Mouse (Mus musculus): ENCODE measurements around the gene Sox1. TPM values are rescaled to one million over a fixed set of nuclear protein-coding genes. Genes with fewer than 3 reads are reported as not detected.
A peak's percentile ranks its signal among the peaks of the same experiment; 100 is the strongest.

The Sox1 gene
- polyA plus RNA-seq, 1 experiment from 2014 or later: not detected

DNA sequence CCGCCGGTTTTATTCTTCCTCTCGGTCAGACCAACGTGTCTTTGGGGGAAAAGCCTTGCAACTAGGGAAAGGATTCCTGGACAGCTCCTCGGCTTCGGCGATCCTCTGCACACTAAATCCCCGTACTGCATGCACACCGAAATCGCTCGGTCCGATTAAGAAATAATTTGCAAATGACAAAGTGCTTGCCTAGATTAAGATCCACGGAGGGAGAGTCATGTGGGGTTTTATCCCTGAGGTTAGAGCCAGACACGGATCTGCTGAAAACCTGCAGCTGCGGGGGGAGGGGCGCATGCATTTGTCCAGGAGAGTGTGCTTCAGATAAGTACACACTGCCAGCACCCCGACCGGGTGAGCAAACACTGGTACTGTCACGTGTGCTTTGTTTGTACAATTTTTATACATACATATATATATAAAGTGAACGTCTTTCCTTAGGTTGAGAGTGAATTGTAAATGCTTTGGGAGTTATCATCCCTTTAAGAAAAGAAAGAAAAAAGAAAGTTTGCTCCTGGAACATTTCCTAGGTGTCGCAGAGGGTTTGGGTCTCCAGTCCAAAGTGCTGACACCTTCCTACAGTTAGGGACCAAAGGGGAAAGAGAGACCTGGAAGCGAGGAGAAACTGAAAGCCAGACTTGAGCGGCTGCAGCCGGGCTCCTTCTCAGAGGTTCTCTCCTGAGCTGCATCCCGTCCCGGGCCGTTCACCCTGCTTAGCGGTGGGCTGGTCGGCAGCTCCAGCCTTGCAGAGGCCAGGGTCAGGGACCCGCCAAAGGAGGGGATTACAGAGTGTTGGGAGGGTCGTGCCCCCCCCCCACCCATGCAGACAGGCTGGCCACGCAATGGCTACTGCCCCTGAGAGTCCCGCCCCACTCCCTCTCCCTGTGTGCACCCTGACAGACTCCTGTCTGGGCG, 10.9 kb upstream of the Sox1 start:
- under 1% methylated on average over 34 of the region's 34 CpGs for WGBS
- Histone ChIP-seq H3K4me1 (peaks cover 27% of the 10 kb centered on the region), H3K27ac (no peak overlapping the region), H3K36me3 (no peaks in the 10 kb centered on the region), H3K27me3 (peaks cover 100% of the 10 kb centered on the region), H3K9me3 (no peaks in the 10 kb centered on the region), H3K4me3 (peak overlapping the region; percentile 26), H3K4me2 (peak overlapping the region; percentile 45), H3K9ac (no peak overlapping the region)
- ATAC-seq (ENCODE audit: insufficient number of reproducible peaks, low FRiP score, low TSS enrichment, low read depth): 0 out of 2 replicates have a peak, but pooled peaks have one; percentile 16

DNA sequence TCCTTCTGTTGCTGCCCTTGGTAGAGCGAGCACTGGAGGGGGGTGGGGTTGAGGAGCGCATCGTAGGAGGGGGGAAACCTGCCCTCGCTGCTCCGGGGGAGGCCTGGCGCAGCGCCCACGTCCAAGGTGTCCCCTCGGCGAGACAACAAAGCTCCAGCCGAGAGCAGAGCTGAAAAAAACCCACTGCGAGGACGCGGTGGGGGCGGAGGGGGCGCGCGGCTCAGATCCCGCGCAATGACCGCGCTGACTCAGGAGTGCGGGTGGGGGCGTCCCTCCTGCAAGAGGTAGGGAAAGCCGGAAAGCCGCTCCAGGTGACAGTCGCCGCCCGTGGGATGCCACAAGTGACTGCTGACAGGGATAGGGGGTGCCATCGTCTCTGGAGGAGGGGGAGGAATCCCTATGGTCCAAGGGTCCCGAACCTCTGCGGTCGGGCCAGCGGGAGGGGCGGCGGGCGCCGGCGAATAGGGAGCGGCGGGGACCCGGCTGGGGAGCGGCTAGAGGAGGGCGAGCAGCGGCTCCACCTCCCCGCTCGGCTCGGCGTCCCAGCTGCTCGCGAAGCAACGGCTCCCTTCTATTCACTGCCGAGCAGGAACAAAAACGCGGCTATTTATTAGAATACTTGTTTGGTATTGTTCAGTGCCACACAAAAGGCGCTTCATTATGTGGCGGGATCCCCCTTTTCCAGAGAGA, 10.0 kb upstream of the Sox1 start:
- ATAC-seq (ENCODE audit: insufficient number of reproducible peaks, low FRiP score, low TSS enrichment, low read depth): 0 out of 2 replicates have a peak, but pooled peaks have one; percentile 26
- Histone ChIP-seq H3K4me3 (peak overlapping the region; percentile 26), H3K36me3 (no peaks in the 10 kb centered on the region), H3K27me3 (peaks cover 96% of the 10 kb centered on the region), H3K9ac (no peak overlapping the region), H3K27ac (no peak overlapping the region), H3K4me2 (peak overlapping the region; percentile 45), H3K9me3 (no peaks in the 10 kb centered on the region), H3K4me1 (peaks cover 27% of the 10 kb centered on the region)
- WGBS: under 1% methylated on average over 56 of the region's 57 CpGs

DNA sequence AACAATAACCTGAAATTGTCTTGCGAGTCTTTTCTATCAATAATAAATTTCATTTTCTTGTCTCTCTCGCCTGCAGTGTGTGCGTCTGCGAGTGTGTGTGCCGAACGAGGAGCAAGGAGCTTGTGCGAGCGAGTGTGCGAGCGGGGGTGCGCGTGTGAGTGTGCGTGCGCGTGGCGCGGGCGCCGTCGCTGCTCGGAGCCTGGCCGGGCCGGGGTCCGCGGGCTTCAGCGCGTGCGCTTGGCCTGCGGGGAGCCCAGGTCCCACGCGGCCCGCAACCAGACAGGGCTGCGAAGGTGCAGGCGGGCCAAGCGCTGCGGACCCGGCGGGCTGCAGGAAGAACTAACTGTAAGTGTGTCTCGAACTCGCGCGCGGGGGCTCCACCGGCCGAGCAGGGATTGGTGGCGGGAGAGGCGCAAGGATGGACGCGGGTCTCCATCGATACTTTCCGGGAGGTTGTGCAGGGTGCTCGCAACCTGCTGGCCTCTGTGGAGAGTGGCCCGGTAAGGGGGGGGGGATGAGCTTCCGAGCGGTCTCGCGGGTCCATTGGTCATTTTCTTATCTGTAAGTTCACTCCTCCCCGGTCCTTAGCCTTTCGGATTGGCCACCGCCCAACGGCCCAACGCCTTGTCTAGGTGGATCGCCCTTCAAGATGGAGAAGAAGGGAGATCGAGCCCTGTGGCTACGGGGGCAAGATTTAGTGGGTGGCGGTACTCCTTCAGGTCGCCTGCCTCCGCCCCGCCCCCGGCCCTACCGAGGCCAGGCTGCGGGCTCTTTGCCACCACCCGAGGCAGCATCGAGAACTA, 9.2 kb upstream of the Sox1 start:
- no peak for ATAC-seq (ENCODE audit: insufficient number of reproducible peaks, low FRiP score, low TSS enrichment, low read depth)
- under 1% methylated on average over 74 of the region's 74 CpGs for WGBS
- Histone ChIP-seq H3K4me1 (peaks cover 27% of the 10 kb centered on the region), H3K4me2 (peak overlapping the region; percentile 45), H3K9ac (no peak overlapping the region), H3K27ac (no peak overlapping the region), H3K27me3 (peaks cover 96% of the 10 kb centered on the region), H3K36me3 (no peaks in the 10 kb centered on the region), H3K9me3 (no peaks in the 10 kb centered on the region), H3K4me3 (peak overlapping the region; percentile 26)

DNA sequence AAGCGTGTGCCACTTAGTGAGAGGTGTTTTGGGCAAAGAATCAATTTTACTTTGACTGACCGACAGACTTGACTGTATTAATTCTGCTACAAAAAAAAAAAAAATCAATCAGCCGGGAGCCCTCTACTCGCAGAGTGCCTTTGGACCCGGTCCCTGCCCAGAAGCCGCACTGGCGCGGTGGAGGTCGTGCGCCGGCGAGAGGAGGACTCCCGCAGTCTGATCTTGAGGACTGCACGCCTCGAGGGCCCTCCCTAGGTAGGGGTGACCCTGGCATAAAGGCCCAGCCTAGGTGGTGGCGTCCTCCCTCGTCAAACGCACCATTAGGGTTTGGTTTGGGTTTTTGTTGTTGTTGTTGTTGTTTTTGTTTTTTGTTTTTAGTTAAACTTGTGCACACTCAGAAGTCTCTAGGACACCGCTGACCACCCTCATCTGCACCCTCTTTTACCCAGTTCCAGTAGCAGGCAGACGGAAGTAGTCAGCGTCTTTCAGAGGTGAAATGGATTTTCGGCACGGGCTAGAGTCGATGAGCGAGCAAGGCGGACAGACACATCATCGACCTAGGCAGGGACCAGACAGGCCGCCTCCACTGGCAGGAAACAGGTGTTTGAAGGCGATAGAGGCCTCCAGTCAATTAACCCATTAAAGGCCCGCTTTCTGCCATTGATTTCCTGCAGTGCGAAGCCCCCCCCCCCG, 8.4 kb upstream of the Sox1 start:
- Histone ChIP-seq H3K27ac (no peak overlapping the region), H3K9me3 (no peaks in the 10 kb centered on the region), H3K9ac (no peak overlapping the region), H3K4me1 (peaks cover 31% of the 10 kb centered on the region), H3K36me3 (no peaks in the 10 kb centered on the region), H3K4me3 (no peak overlapping the region), H3K4me2 (no peak overlapping the region), H3K27me3 (peaks cover 96% of the 10 kb centered on the region)
- 2% methylated on average over 32 of the region's 32 CpGs for WGBS
- no peak for ATAC-seq (ENCODE audit: insufficient number of reproducible peaks, low FRiP score, low TSS enrichment, low read depth)

DNA sequence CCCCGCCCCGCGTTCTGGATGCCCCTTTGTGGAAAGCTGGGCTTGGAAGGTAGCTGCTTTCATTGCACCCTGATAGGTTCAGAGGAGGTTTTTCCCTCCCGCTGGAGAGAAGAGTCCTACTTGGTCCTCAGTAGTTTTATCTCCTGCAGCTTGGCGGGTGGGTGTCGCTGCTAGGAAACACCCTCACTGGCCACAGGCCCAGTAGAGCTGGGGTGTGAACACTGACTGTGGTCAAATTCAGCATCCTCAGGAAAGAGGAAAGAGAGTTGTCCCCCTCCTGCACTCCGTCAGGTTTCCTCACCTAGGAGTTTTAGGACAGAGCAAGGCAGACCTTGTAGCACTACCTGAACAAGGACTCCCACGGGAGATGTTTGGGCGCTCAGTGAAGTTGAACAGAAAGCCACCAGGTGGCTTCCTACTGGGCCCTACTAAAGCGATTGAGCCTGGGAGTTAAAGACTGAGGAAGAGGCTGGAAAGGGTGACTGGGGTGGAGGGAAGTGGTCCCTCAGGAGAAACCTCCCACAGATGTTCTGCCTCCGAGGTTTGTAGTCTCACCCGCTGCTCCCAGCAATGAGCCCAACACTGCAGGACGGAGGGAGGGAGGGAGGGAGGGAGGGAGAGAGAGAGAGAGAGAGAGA, 7.8 kb upstream of the Sox1 start:
- Histone ChIP-seq H3K4me3 (no peak overlapping the region), H3K36me3 (no peaks in the 10 kb centered on the region), H3K27ac (no peak overlapping the region), H3K27me3 (peaks cover 96% of the 10 kb centered on the region), H3K4me1 (peaks cover 32% of the 10 kb centered on the region), H3K9ac (no peak overlapping the region), H3K9me3 (no peaks in the 10 kb centered on the region), H3K4me2 (no peak overlapping the region)
- no peak for ATAC-seq (ENCODE audit: insufficient number of reproducible peaks, low FRiP score, low TSS enrichment, low read depth)
- 2% methylated on average over 12 of the region's 13 CpGs for WGBS

DNA sequence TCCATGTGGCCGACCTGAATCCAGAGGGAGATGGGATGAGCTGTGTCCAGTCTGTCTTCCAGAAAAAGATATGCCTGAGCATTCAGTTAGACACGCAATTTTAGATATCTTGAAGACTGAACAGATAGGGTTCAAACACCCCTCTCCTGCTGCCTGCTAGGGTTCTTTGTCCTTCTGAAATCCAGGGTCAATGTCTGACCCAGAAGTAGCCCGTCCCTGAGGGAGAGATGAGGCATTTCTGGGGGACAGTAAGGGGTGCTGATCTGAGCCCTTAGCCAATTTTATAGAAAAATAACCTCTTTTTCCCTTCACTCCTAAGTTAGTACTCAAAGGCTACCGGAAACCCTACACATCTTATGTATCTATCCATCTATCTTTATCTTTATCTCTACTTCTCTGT, 7.2 kb upstream of the Sox1 start:
- no peak overlapping the region for H3K4me2 ChIP-seq
- 4% methylated on average over 4 of the region's 4 CpGs for WGBS
- H3K27ac ChIP-seq: no peak overlapping the region
- peaks cover 96% of the 10 kb centered on the region for H3K27me3 ChIP-seq
- H3K36me3 ChIP-seq: no peaks in the 10 kb centered on the region
- no peak overlapping the region for H3K9ac ChIP-seq
- H3K4me1 ChIP-seq: peaks cover 32% of the 10 kb centered on the region
- H3K4me3 ChIP-seq: no peak overlapping the region
- no peak for ATAC-seq (ENCODE audit: insufficient number of reproducible peaks, low FRiP score, low TSS enrichment, low read depth)
- no peaks in the 10 kb centered on the region for H3K9me3 ChIP-seq

DNA sequence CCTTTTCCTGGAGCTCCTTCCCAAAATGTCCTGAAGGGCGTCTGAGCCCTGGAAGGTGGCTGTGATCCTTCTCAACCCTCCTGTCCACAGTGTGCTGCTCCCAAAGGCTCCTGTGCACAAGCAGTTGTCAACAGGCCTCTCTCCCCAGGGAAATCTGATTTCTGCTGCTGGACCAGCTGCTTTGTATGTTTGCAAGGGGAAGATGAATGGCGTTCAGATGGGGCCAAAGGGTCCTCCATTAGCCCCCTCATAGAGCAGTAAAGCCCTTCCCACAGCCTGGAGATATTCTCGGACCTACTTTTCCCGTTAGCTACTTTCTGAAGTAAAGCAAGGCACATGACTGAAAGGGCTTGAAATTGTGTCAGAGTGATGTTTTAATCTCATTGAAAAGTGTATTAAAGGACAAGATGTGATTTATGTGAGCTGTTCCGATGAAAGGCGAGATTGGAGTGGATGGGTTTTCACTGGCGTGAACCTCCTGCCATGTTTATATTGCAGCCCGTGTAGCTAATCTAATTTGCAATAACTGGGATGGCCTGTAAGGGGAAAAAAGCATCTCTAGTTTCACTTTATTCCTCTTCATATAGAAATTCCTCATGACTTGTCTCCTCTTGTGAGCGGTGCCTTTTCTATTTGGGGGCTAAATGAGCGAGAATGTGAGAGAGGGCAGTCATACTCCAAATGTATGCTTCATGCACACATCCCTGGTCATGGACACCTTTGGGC, 6.5 kb upstream of the Sox1 start:
- Histone ChIP-seq H3K9me3 (no peaks in the 10 kb centered on the region), H3K27ac (no peak overlapping the region), H3K4me3 (no peak overlapping the region), H3K4me2 (no peak overlapping the region), H3K4me1 (peaks cover 32% of the 10 kb centered on the region), H3K36me3 (no peaks in the 10 kb centered on the region), H3K27me3 (peaks cover 96% of the 10 kb centered on the region), H3K9ac (no peak overlapping the region)
- 5% methylated on average over 10 of the region's 10 CpGs for WGBS
- ATAC-seq (ENCODE audit: insufficient number of reproducible peaks, low FRiP score, low TSS enrichment, low read depth): no peak

DNA sequence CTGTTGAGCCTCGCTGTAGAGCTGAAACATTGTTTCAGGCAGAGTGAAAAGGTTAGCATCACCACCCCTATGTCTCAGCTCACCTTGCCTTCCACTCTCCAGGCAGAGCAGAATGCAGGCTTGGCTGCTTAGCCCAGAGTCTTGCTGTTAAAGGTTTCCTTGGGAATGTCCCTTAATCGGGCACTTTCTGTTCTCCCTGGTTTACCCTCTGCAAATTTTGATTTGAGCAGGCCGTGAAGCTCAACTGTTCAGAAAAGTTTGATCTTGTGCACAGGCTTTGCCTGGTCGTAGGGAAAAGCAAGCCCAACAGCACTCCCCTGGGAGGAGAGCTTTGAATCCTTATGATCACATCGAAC, 6.0 kb upstream of the Sox1 start:
- H3K9ac ChIP-seq: no peak overlapping the region
- H3K4me3 ChIP-seq: no peak overlapping the region
- peaks cover 95% of the 10 kb centered on the region for H3K27me3 ChIP-seq
- H3K36me3 ChIP-seq: no peaks in the 10 kb centered on the region
- 5% methylated on average over 5 of the region's 5 CpGs for WGBS
- no peak overlapping the region for H3K4me2 ChIP-seq
- H3K9me3 ChIP-seq: no peaks in the 10 kb centered on the region
- no peak for ATAC-seq (ENCODE audit: insufficient number of reproducible peaks, low FRiP score, low TSS enrichment, low read depth)
- peaks cover 30% of the 10 kb centered on the region for H3K4me1 ChIP-seq
- no peak overlapping the region for H3K27ac ChIP-seq

DNA sequence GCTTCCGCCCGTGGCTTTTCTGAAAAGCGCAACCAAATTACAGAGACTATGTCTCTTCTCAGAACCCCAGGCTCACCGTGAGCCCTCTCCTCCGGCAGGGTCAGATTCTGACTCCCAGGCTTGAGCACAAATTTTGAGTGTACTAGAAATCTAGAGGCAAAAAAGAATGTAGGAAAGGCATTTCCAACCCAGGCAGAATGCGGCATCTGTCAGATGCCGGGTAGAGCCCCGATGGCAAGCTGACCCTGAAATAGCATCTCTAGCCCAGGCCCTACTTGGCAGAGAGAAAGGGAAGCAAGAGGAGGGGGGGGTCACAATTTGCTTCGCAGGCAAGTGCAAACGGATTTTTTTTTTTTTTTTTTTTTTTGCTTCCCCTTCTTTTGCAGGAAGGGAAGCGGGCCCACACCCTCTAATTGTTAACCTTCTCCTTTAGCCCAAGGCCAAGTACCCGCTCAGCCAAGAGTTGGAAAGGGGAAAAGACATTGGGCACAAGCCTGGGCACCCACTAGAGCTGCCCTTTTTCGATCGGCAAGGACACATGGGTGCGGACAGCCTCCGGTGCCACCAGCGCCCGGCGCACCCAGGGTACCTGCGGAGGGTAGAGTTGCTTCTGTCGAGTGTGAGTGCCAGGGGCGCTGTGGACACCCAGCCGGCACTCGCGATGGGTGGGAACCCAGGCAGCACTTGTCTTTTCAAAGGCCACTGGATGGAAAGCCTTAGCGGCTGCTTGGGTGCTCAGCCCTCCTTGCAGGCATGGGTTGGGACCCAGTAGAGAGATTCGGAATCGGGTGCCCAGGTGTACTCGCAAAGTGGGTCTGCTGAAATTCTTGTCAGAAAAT, 5.1 kb upstream of the Sox1 start:
- no peak overlapping the region for H3K9ac ChIP-seq
- no peak overlapping the region for H3K4me3 ChIP-seq
- 2% methylated on average over 29 of the region's 29 CpGs for WGBS
- ATAC-seq (ENCODE audit: insufficient number of reproducible peaks, low FRiP score, low TSS enrichment, low read depth): no peak
- H3K9me3 ChIP-seq: no peaks in the 10 kb centered on the region
- H3K27me3 ChIP-seq: peaks cover 95% of the 10 kb centered on the region
- no peaks in the 10 kb centered on the region for H3K36me3 ChIP-seq
- peaks cover 25% of the 10 kb centered on the region for H3K4me1 ChIP-seq
- H3K4me2 ChIP-seq: no peak overlapping the region
- H3K27ac ChIP-seq: no peak overlapping the region

Data from limb, embryonic 15.5 days (tissue).